Mouse (Mus musculus) monocyte, adult 2 months (primary cell): Measurements from ENCODE around the gene Nrp1.

Experiments
- DNase-seq, 2 experiments: peaks; one replicate each; pipeline ENCODE4 v3.0.0; 2022; ENCODE audit warnings: low spot score in 2 of 2, low read depth in 1 of 2

Gene Nrp1

GRCm38 (mm10) chr8:128417956-128418796 is 59.8 kb downstream of the Nrp1 start:
- DNase-seq = no peak

- DNase-seq = no peak
Measured at GRCm38 (mm10) chr8:128419984-128420383, 61.6 kb downstream of the Nrp1 start.

GRCm38 (mm10) chr8:128420402-128420801 is 62.0 kb downstream of the Nrp1 start:
- no peak for DNase-seq

GRCm38 (mm10) chr8:128423813-128424212 is 65.4 kb downstream of the Nrp1 start:
- DNase-seq = no peak

- no peak for DNase-seq
Measured at GRCm38 (mm10) chr8:128424626-128425333, 66.4 kb downstream of the Nrp1 start.

- DNase-seq = no peak
Measured at GRCm38 (mm10) chr8:128427071-128427470, 68.7 kb downstream of the Nrp1 start.

- DNase-seq = no peak
Measured at GRCm38 (mm10) chr8:128428971-128429370, 70.6 kb downstream of the Nrp1 start.

GRCm38 (mm10) chr8:128431082-128431481 is 72.7 kb downstream of the Nrp1 start:
- no peak for DNase-seq

- DNase-seq = no peak
Measured at GRCm38 (mm10) chr8:128435749-128436148, 77.3 kb downstream of the Nrp1 start.

- no peak for DNase-seq
Measured at GRCm38 (mm10) chr8:128437156-128437825, 78.9 kb downstream of the Nrp1 start.

GRCm38 (mm10) chr8:128441407-128441806 is 83.0 kb downstream of the Nrp1 start:
- DNase-seq = no peak

- DNase-seq = no peak
Measured at GRCm38 (mm10) chr8:128445596-128445995, 87.2 kb downstream of the Nrp1 start.

- no peak for DNase-seq
Measured at GRCm38 (mm10) chr8:128446636-128447035, 88.2 kb downstream of the Nrp1 start.

- no peak for DNase-seq
Measured at GRCm38 (mm10) chr8:128447320-128447719, 88.9 kb downstream of the Nrp1 start.

- DNase-seq = no peak
Measured at GRCm38 (mm10) chr8:128450390-128451032, 92.1 kb downstream of the Nrp1 start.

GRCm38 (mm10) chr8:128451121-128451520 is 92.7 kb downstream of the Nrp1 start:
- DNase-seq = no peak

- DNase-seq = no peak
Measured at GRCm38 (mm10) chr8:128453471-128453870, 95.1 kb downstream of the Nrp1 start.

GRCm38 (mm10) chr8:128454026-128454425 is 95.6 kb downstream of the Nrp1 start:
- no peak for DNase-seq

GRCm38 (mm10) chr8:128457277-128457676 is 98.9 kb downstream of the Nrp1 start:
- DNase-seq = no peak

GRCm38 (mm10) chr8:128459704-128460103 is 101.3 kb downstream of the Nrp1 start:
- DNase-seq = no peak

- no peak for DNase-seq
Measured at GRCm38 (mm10) chr8:128461716-128462115, 103.3 kb downstream of the Nrp1 start.
